Mouse (Mus musculus) left cerebral cortex, adult 9 months (tissue): Measurements from ENCODE around the gene Galc.

ENCODE experiments used
- DNase-seq, 2 experiments: peaks; one replicate each; pipeline ENCODE4 v3.0.0; 2022; ENCODE audit warnings: low spot score in 2 of 2

Galc gene

GRCm38 (mm10) chr12:98187186-98187899, 71.9 kb downstream of the Galc start:
- peak; percentile 59 to 66 for DNase-seq

DNA sequence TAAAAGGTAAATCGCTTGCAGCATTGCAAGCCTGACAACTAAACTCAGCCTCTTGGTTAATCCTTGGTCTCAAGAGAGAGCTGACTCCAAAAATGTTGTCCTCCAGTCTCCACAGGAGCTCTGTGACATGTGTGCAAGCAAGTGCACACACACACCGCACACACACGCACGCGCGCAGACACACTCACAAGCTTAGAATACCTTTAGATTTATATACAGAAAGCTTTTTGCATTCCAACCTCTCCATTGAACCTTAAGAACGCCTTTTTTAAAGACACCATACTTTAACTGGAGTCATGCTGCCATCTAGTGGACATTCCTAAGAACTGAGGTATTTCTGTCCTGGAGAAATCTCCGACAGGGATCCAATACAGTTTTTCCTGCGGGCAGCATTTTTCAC, 77.5 kb downstream of the Galc start:
- DNase-seq, result peak in 1 of 2 experiments; percentile 69

DNA sequence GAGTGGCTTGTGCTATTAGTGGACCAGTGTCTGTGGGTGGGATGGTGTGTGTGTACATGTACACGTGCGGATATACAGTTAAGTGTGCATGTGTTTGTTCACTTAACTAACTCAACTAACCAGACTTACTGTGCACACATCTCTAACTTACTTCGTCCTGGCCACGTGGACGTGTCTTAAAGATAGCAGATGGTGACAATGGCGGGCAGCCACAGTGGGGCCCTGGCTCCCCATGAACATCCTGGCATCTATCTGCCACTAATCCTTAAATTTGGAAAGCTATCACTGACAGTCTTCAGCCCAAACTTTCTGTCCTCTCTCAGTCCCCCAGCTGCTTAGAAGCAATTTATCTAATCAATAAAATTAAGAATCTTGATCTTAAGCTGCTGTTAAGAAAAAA, 78.5 kb downstream of the Galc start:
- DNase-seq, result no peak

DNA sequence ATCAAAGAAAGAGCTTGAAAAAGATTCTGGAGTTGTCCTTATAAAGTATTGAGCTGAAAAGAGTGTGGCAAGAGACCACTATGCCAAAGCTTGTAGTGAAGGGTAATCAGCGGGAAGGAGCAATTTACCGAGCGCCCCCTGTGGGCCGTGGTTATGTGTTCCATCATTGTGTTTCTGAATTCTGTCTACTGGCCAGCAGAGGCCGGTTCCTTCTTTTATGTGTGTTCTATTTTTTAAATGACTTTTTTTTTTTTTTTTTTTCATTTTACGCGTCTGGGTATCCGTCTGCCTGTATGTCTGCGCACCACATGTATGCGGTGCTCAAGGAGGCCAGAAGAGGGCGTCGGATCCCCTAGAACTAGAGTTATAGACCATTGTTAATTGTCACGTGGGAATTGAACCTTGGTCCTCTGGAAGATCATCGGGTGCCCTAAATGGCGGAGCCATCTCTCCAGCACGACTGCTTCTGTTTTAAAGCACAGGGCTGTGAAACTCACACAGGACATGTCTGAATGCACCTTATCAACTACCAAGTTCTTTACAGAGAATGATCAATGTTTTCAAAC, 78.9 kb downstream of the Galc start:
- DNase-seq, result no peak

- no peak for DNase-seq
These were observed 79.8 kb downstream of the Galc start for GRCm38 (mm10) chr12:98179496-98179895.

- DNase-seq, result no peak
These were observed 82.6 kb downstream of the Galc start for GRCm38 (mm10) chr12:98176632-98177031.

DNA sequence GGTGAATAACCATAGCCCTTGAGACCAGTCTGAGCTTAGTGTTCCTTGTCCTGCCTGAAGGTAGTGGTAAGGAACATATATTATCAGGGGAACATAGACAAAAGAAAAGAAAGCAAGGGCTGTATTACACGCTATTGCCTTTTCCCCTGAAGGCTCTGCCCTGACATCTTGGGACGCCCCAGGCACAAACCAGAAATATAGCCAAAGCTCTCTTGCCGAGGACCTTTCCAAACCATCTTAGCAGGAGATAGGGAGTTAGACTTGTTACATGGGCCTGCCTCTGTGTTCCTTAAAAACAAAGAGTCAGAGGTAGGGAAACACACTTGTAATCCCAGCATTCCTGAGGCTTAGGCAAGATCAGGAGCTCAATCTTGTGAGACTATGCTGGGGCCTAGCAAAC, 97.4 kb downstream of the Galc start:
- no peak for DNase-seq

GRCm38 (mm10) chr12:98160867-98161266, 98.4 kb downstream of the Galc start:
- DNase-seq, result no peak
